Mouse (Mus musculus): ENCODE data around the gene 4930433I11Rik. TPM values are rescaled to one million over a fixed set of nuclear protein-coding genes. Genes with fewer than 3 reads are reported as not detected.
"Not testable (repeated sequence)": the region's sequence is repeated elsewhere in the genome, so short reads cannot be mapped to it uniquely, and the experiment has no call there.

4930433I11Rik gene
- polyA plus RNA-seq (2014; fragmentation: Nextera tagmentation; extraction: Ambion mirVana): not detected in 2 replicates

DNA sequence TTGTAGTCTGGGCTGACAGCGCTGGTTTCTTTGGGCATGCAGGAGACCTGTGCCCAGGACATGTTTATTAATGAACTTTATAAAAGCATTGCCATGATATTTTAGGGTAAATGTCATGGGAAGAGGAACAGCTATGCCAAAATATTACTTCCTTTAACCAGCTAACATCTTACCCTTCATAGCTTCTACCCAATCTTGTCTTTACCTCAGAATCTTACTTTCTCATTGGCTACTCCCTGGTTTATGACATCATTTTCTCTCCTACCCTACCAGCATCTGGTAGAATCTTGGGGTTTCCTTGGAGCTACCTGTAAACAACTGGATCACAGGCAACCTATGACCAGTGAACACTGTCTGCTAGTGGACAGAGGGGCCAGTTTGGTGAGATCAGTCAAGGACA is at the start of gene 4930433I11Rik:
4930433I11Rik (plus strand) TSS at position 301 of the 400 bp plus-strand sequence.
- Histone ChIP-seq H3K27me3 (ENCODE audit: insufficient read depth, low read length) (no peaks in the 10 kb centered on the region), H3K4me3 (ENCODE audit: low read depth, low read length) (no peak within 1 kb of the TSS), H3K4me1 (ENCODE audit: insufficient read depth) (no peaks in the 10 kb centered on the region), H3K9me3 (ENCODE audit: low read depth, low read length) (no peaks in the 10 kb centered on the region), H3K36me3 (ENCODE audit: insufficient read depth) (no peaks in the 10 kb centered on the region), H3K4me2 (no peak within 1 kb of the TSS), H3K9ac (no peak within 1 kb of the TSS), H3K27ac (ENCODE audit: low read depth) (no peak within 1 kb of the TSS)
- DNase-seq: no peak
- 75% methylated on average over 1 of the region's 1 CpGs for WGBS
- no peak for TF ChIP-seq CTCF (IDR thresholded peaks at IDR 0.05; ENCODE audit: low read depth)
- no peak for ATAC-seq (ENCODE audit: insufficient read depth)

DNA sequence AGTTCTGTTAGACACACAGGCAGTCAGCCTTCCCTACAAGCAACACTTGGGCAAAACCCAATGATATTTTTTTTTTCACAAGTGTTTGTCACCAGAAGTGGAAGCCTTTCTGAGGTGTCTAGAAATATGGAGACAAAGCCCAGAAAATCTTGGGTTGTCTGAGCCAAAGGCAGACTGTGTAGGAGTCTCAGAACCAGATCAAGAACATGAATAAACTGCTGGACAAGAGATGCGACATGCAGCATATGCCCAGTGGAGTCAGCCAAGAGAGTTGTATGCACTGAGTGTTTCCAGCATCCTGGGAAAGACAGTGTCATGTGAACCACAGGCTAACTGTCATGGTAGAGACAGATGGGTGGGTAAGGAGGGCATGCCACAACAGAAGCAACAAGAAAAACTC is 48.0 kb upstream of the 4930433I11Rik start:
- no peak overlapping the region for H3K27ac ChIP-seq (ENCODE audit: low read depth)
- no peaks in the 10 kb centered on the region for H3K4me1 ChIP-seq (ENCODE audit: insufficient read depth)
- ATAC-seq (ENCODE audit: insufficient read depth) (no peak), DNase-seq (no peak)
- H3K9ac ChIP-seq: no peak overlapping the region
- no peaks in the 10 kb centered on the region for H3K27me3 ChIP-seq (ENCODE audit: insufficient read depth, low read length)
- no peak overlapping the region for H3K4me2 ChIP-seq
- no peak for TF ChIP-seq CTCF (IDR thresholded peaks at IDR 0.05; ENCODE audit: low read depth)
- no peaks in the 10 kb centered on the region for H3K9me3 ChIP-seq (ENCODE audit: low read depth, low read length)
- 78% methylated on average over 1 of the region's 1 CpGs for WGBS
- no peaks in the 10 kb centered on the region for H3K36me3 ChIP-seq (ENCODE audit: insufficient read depth)
- H3K4me3 ChIP-seq (ENCODE audit: low read depth, low read length): no peak overlapping the region

DNA sequence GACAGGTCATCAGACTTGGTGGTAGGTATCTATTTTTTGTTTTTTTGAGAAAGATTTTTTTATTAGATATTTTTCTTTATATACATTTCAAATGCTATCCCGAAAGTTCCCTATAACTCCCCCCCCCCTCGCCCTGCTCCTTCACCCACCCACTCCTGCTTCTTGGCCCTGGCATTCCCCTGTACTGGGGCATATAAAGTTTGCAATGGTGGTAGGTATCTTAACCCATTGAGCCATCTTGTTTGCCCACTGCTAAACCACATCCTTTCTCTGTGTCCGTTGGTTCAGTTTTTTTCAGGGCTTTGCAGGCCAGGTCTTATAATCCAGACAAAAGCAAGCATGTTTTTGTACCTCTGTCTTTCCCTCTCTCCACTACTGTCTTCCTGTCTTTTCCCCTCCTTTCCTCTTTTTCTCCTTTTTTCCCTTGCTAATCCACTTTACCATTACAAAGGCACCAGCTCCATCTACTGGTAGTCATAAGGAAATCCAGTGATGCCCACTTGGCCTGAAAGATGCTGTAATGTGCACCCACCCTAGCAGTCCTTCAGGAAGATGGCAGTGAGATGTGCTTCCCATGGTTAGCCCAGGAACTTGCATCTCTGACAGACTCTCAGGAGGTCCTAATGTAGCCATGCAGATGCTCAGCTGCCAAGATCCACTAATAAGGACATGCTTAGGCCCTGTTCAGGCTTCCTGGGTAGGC is 45.0 kb upstream of the 4930433I11Rik start:
- Histone ChIP-seq H3K4me3 (ENCODE audit: low read depth, low read length) (no peak overlapping the region), H3K4me1 (ENCODE audit: insufficient read depth) (no peaks in the 10 kb centered on the region), H3K9ac (no peak overlapping the region), H3K9me3 (ENCODE audit: low read depth, low read length) (no peaks in the 10 kb centered on the region), H3K4me2 (no peak overlapping the region), H3K27ac (ENCODE audit: low read depth) (no peak overlapping the region), H3K36me3 (ENCODE audit: insufficient read depth) (no peaks in the 10 kb centered on the region), H3K27me3 (ENCODE audit: insufficient read depth, low read length) (no peaks in the 10 kb centered on the region)
- TF ChIP-seq CTCF (IDR thresholded peaks at IDR 0.05; ENCODE audit: low read depth): peak; percentile 50
- DNase-seq (peak; percentile 31), ATAC-seq (ENCODE audit: insufficient read depth) (no peak)
- 44% methylated on average over 3 of the region's 3 CpGs for WGBS

DNA sequence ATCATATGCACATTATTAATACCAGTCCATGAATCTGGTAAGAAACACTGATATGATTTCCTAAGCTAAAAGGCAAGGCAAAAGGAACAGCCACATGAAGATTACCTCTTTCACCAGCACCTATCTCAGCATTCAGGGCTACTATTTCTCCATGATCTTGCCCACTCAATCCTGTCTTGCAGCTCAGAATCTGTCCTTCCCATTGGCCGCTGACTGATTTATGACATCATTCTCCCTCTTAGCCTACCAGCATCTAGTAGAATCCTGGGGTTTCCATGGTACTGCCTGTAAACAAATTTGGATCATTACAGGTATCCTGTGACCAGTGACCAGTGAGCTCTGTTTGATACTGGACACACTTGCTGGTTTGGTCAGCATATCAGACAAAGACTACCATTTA is 45.1 kb downstream of the 4930433I11Rik start, which contains the start of gene Gm4884:
Gm4884 (plus strand) TSS at position 301 of the 400 bp plus-strand sequence.
- ATAC-seq (ENCODE audit: insufficient read depth); H3K27me3 ChIP-seq (ENCODE audit: insufficient read depth, low read length); H3K27ac ChIP-seq (ENCODE audit: low read depth); H3K36me3 ChIP-seq (ENCODE audit: insufficient read depth); DNase-seq; H3K4me2 ChIP-seq; H3K4me3 ChIP-seq (ENCODE audit: low read depth, low read length); H3K9me3 ChIP-seq (ENCODE audit: low read depth, low read length); H3K4me1 ChIP-seq (ENCODE audit: insufficient read depth); H3K9ac ChIP-seq: not testable (repeated sequence)
- 64% methylated on average over 1 of the region's 1 CpGs for WGBS

DNA sequence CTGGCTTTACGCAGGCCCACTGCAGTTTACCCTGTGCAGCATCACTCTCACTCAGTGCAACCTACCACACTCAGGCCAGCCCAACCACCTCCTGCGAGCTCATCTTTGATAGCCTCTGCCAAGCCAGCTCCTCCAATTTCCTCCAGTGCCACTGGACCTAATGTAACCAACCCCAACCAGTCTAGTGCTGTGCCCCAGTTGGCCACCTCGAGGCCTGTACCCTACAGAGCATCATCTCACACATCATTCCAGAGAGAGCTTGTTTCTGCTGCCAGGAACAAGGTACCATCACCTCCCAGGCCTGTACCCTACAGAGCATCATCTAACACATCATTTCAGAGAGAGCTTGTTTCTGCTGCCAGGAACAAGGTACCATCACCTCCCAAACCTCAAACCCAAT is 56.7 kb downstream of the 4930433I11Rik start:
- not testable (repeated sequence) for H3K27me3 ChIP-seq (ENCODE audit: insufficient read depth, low read length); H3K4me1 ChIP-seq (ENCODE audit: insufficient read depth); ATAC-seq (ENCODE audit: insufficient read depth); H3K27ac ChIP-seq (ENCODE audit: low read depth); H3K36me3 ChIP-seq (ENCODE audit: insufficient read depth); H3K9me3 ChIP-seq (ENCODE audit: low read depth, low read length); H3K4me3 ChIP-seq (ENCODE audit: low read depth, low read length); DNase-seq; H3K4me2 ChIP-seq; H3K9ac ChIP-seq
- 57% methylated on average over 3 of the region's 3 CpGs for WGBS

Other genes starting within 250 kb of the 4930433I11Rik start
- gene Vstm2b, start 89.2 kb upstream of the 4930433I11Rik start, polyA plus RNA-seq (2014; fragmentation: Nextera tagmentation; extraction: Ambion mirVana): 0.37 and 0.47 TPM in 2 replicates
- gene Gm4884, start 45.2 kb downstream of the 4930433I11Rik start, polyA plus RNA-seq (2014; fragmentation: Nextera tagmentation; extraction: Ambion mirVana): not detected in 2 replicates
- gene Gm5592, start 166.3 kb downstream of the 4930433I11Rik start, polyA plus RNA-seq (2014; fragmentation: Nextera tagmentation; extraction: Ambion mirVana): not detected in 2 replicates